Mouse (Mus musculus): ENCODE data around the gene Traf4. TPM values are rescaled to one million over a fixed set of nuclear protein-coding genes. Genes with fewer than 3 reads are reported as not detected.

Gene Traf4
- polyA plus RNA-seq (2015; fragmentation: Nextera tagmentation; extraction: Ambion mirVana): 101 and 107 TPM in 2 replicates

DNA sequence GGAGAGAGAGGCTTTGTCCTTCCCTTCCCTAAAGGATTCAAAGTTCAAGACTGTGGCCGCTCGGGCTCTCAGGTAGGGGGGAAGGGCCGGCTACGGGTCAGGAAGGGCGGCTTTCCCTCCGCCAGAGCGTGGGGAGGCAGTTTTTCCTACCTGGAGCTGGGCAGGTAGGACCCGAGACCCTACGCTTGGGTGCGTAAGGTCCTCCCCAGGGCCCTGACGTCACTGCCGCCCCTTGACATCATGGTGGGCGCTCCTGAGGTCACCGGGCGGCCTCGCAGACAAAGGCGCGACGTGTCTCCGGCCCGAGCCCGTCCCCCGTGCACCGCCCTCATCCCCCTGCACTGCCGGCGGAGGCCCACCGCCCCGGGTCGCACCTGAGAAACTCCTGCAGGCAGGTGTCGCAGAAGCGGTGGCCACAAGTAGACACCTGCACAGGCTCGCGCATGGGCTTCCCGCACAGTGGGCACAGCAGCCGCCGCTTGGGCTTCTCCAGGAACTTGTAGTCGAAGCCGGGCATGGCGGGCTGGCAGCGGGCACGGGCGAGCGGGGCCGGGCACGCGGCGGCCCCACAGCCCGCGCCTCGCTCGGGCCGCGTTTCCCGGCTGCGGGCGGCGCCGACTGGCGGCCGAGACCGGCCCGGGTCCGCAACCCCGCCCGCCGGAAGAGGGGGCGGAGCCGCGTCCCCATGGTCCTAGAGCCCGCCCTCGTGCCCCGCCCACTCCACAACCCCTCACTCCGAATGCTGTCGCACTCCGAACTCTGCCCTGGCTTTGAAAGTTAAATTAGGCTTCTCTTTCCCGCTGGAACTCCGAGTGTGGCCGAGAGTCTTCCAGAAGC, at the start of gene Traf4:
TSS of gene Traf4 (minus strand) at position 666 of the 837 bp plus-strand sequence.
- Histone ChIP-seq H3K9ac (peak within 1 kb of the TSS; percentile 95), H3K4me3 (peak within 1 kb of the TSS; percentile 69), H3K36me3 (replicated peaks) (peaks cover 15% of the 10 kb centered on the region), H3K27me3 (replicated peaks) (no peaks in the 10 kb centered on the region), H3K4me2 (peak within 1 kb of the TSS; percentile 72), H3K4me1 (peaks cover 32% of the 10 kb centered on the region), H3K9me3 (no peaks in the 10 kb centered on the region), H3K27ac (peak within 1 kb of the TSS; percentile 92)
- WGBS: 0% methylated on average over 78 of the region's 78 CpGs
- peak; percentile 90 for ATAC-seq (replicated peaks)

DNA sequence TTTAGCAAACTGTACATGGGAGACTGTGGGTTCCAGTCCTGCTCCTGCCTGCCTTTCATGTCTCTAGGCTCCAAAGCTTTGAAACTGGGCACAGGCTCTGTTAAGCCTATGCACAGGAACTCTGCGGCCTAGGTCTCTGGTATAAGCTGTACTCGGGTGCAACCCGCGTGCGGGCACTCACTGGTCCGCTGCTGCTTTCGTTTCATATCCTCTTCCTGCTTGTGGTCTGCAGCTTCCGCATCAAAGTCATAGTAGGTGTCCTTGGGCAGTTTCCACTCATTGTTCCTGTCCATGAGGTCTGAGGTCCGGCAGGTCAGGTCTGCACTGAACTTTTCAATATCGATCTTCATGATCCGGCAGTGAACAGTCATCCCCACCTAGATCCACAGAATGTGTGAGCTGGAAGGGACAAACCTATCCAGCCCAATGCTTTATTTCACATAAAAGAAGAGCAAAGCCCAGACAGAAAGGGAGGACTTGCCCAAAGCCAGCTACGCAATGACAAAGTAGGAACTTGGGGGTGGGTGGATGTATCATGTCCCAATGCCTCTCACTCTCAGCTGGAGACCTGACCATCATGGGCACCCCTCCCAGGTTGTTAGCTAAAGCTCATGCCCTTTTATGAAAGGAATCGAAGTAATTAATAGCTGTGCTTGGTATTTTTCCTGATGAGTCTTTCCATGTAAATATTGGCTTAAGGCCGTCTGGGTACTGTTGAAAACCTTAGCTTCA, 47.9 kb upstream of the Traf4 start:
- no peaks in the 10 kb centered on the region for H3K9me3 ChIP-seq
- WGBS: 96% methylated on average over 14 of the region's 14 CpGs
- H3K4me1 ChIP-seq: no peaks in the 10 kb centered on the region
- H3K36me3 ChIP-seq (replicated peaks): peaks cover 82% of the 10 kb centered on the region
- ATAC-seq (replicated peaks): no peak
- H3K27me3 ChIP-seq (replicated peaks): no peaks in the 10 kb centered on the region
- no peak overlapping the region for H3K9ac ChIP-seq
- H3K4me2 ChIP-seq: no peak overlapping the region
- H3K27ac ChIP-seq: no peak overlapping the region
- no peak overlapping the region for H3K4me3 ChIP-seq

GRCm38 (mm10) chr11:78211513-78211912, 46.1 kb upstream of the Traf4 start:
- peaks cover 84% of the 10 kb centered on the region for H3K36me3 ChIP-seq (replicated peaks)
- H3K27ac ChIP-seq: no peak overlapping the region
- H3K4me1 ChIP-seq: no peaks in the 10 kb centered on the region
- H3K9ac ChIP-seq: no peak overlapping the region
- no peak overlapping the region for H3K4me2 ChIP-seq
- WGBS: 79% methylated on average over 5 of the region's 5 CpGs
- no peak overlapping the region for H3K4me3 ChIP-seq
- H3K27me3 ChIP-seq (replicated peaks): no peaks in the 10 kb centered on the region
- H3K9me3 ChIP-seq: no peaks in the 10 kb centered on the region
- no peak for ATAC-seq (replicated peaks)

DNA sequence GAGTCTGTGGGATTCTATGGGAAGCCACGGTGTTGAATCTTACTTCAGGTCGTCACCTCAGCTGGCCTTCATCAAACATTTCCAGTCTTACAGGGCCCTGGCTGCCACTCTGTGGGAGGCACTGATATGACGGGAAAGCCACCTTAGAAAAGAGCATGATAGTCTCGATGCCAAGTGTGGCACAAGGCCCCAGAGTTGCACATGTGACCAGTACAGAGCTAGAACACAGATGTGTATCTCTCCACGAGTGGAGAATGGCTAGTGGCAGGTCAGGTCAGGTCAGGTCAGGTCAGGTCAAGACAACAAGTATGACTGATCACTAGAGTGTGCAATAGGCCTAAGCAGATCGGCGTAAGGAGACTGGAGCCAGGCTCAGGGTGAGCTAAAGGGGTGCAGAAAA, 45.2 kb upstream of the Traf4 start:
- no peaks in the 10 kb centered on the region for H3K9me3 ChIP-seq
- no peak overlapping the region for H3K9ac ChIP-seq
- H3K36me3 ChIP-seq (replicated peaks): peaks cover 82% of the 10 kb centered on the region
- no peak for ATAC-seq (replicated peaks)
- no peak overlapping the region for H3K4me3 ChIP-seq
- no peaks in the 10 kb centered on the region for H3K4me1 ChIP-seq
- H3K4me2 ChIP-seq: no peak overlapping the region
- WGBS: 84% methylated on average over 7 of the region's 7 CpGs
- H3K27ac ChIP-seq: no peak overlapping the region
- H3K27me3 ChIP-seq (replicated peaks): no peaks in the 10 kb centered on the region

DNA sequence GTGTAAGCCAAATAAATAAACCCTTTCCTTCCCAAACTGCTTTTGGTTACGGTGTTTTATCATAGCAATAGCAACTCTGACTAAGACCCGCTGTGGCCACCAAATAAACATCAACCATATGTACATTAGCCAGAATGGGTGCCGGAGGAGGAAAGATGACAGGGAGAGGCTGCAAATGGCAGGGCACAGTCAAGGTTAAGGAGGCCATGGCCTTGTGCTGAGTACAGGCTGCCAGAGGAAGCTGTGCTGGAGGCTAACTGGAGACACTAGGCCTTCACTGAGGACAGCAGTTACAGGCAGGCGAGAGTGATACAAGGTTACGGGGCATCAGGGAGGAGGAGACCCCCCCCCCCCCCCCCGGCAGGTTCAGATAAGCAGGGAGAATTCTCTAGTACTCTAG, 44.5 kb upstream of the Traf4 start:
- H3K36me3 ChIP-seq (replicated peaks): peaks cover 78% of the 10 kb centered on the region
- 96% methylated on average over 6 of the region's 6 CpGs for WGBS
- no peak overlapping the region for H3K27ac ChIP-seq
- no peaks in the 10 kb centered on the region for H3K4me1 ChIP-seq
- no peaks in the 10 kb centered on the region for H3K27me3 ChIP-seq (replicated peaks)
- no peaks in the 10 kb centered on the region for H3K9me3 ChIP-seq
- H3K4me3 ChIP-seq: no peak overlapping the region
- no peak for ATAC-seq (replicated peaks)
- H3K4me2 ChIP-seq: no peak overlapping the region
- no peak overlapping the region for H3K9ac ChIP-seq

- H3K4me1 ChIP-seq: no peaks in the 10 kb centered on the region
- no peak overlapping the region for H3K9ac ChIP-seq
- no peak for ATAC-seq (replicated peaks)
- no peak overlapping the region for H3K27ac ChIP-seq
- H3K4me3 ChIP-seq: no peak overlapping the region
- peaks cover 60% of the 10 kb centered on the region for H3K36me3 ChIP-seq (replicated peaks)
- no peak overlapping the region for H3K4me2 ChIP-seq
- 89% methylated on average over 7 of the region's 7 CpGs for WGBS
- no peaks in the 10 kb centered on the region for H3K27me3 ChIP-seq (replicated peaks)
- no peaks in the 10 kb centered on the region for H3K9me3 ChIP-seq
Measured at GRCm38 (mm10) chr11:78207190-78207589, 41.8 kb upstream of the Traf4 start.

DNA sequence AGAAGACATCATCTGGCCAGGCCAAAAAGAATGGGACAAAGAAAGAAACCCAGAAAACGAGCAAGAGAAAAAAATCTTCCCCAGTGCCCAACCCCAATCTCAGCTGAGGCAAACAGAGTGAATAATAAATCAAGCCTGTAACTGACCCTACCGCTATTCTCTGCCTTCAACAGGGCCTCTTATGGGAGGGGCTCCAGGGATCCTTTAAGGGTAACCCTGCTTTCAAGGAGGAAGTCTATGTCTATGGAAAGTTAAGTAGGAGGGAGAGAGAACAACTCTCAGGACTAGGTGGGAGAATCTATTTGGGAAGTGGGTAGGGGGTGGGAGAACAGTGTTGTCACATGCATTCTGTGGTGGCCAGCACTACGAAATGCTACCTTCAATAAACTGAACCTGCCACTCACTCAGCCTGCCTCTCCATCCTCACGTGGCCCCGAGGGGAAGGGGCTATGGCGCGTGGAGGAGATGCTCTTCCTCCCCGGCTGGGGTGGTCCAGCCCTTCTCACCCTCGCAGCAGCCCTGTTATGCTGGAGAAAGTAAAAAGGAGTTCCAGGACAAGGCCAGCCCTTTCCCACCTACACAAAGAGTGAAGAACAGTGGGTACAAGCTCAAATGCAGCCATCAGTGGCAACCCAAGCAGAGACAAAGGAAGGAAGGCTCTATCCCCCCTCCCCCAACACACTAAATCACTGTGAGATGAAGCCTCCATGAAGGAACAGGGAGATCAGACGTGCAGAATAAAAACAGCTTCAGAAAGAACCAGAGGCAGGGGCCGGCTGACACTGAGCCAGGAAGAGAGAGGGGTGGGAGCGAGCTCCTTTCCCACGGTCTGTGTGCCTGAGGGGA, 40.2 kb upstream of the Traf4 start:
- Histone ChIP-seq H3K9ac (no peak overlapping the region), H3K27me3 (replicated peaks) (no peaks in the 10 kb centered on the region), H3K4me3 (no peak overlapping the region), H3K27ac (0 out of 2 replicates have a peak overlapping the region, but pooled peaks have one; percentile 8), H3K4me1 (no peaks in the 10 kb centered on the region), H3K9me3 (no peaks in the 10 kb centered on the region), H3K4me2 (no peak overlapping the region), H3K36me3 (replicated peaks) (peaks cover 48% of the 10 kb centered on the region)
- WGBS: 74% methylated on average over 13 of the region's 13 CpGs
- no peak for ATAC-seq (replicated peaks)

DNA sequence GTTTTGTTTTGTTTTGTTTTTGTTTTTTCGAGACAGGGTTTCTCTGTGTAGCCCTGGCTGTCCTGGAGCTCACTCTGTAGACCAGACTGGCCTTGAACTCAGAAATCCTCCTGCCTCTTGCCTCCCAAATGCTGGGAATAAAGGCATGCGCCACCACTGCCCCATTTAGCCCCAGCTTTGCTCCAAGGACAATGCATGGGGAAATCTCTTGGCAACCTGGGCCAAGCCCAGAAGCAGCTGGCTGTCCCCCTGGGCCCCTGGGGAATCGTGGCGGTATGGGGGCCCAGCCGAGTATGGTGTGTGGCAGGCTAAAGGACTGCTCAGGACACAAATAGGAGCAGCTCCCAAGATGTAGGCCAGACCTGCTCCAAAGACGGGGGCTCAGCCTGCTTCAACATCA, 38.9 kb upstream of the Traf4 start:
- H3K9ac ChIP-seq: no peak overlapping the region
- no peaks in the 10 kb centered on the region for H3K4me1 ChIP-seq
- no peaks in the 10 kb centered on the region for H3K27me3 ChIP-seq (replicated peaks)
- no peak overlapping the region for H3K27ac ChIP-seq
- H3K36me3 ChIP-seq (replicated peaks): peaks cover 35% of the 10 kb centered on the region
- no peak overlapping the region for H3K4me3 ChIP-seq
- 70% methylated on average over 6 of the region's 6 CpGs for WGBS
- H3K9me3 ChIP-seq: no peaks in the 10 kb centered on the region
- no peak for ATAC-seq (replicated peaks)
- H3K4me2 ChIP-seq: no peak overlapping the region

- ATAC-seq (replicated peaks): no peak
- Histone ChIP-seq H3K4me3 (no peak overlapping the region), H3K9ac (no peak overlapping the region), H3K36me3 (replicated peaks) (peaks cover 20% of the 10 kb centered on the region), H3K4me2 (no peak overlapping the region), H3K9me3 (no peaks in the 10 kb centered on the region), H3K4me1 (no peaks in the 10 kb centered on the region), H3K27ac (no peak overlapping the region), H3K27me3 (replicated peaks) (no peaks in the 10 kb centered on the region)
- 91% methylated on average over 3 of the region's 3 CpGs for WGBS
Measured at GRCm38 (mm10) chr11:78202372-78202771, 37.0 kb upstream of the Traf4 start.

- H3K9ac ChIP-seq: no peak overlapping the region
- no peaks in the 10 kb centered on the region for H3K9me3 ChIP-seq
- peak overlapping the region; percentile 27 for H3K4me3 ChIP-seq
- no peak overlapping the region for H3K27ac ChIP-seq
- 61% methylated on average over 23 of the region's 23 CpGs for WGBS
- peak overlapping the region; percentile 42 for H3K4me2 ChIP-seq
- peaks cover 10% of the 10 kb centered on the region for H3K4me1 ChIP-seq
- no peak for ATAC-seq (replicated peaks)
- no peaks in the 10 kb centered on the region for H3K27me3 ChIP-seq (replicated peaks)
- peaks cover 17% of the 10 kb centered on the region for H3K36me3 ChIP-seq (replicated peaks)
Measured at GRCm38 (mm10) chr11:78195101-78195863, 29.9 kb upstream of the Traf4 start.

DNA sequence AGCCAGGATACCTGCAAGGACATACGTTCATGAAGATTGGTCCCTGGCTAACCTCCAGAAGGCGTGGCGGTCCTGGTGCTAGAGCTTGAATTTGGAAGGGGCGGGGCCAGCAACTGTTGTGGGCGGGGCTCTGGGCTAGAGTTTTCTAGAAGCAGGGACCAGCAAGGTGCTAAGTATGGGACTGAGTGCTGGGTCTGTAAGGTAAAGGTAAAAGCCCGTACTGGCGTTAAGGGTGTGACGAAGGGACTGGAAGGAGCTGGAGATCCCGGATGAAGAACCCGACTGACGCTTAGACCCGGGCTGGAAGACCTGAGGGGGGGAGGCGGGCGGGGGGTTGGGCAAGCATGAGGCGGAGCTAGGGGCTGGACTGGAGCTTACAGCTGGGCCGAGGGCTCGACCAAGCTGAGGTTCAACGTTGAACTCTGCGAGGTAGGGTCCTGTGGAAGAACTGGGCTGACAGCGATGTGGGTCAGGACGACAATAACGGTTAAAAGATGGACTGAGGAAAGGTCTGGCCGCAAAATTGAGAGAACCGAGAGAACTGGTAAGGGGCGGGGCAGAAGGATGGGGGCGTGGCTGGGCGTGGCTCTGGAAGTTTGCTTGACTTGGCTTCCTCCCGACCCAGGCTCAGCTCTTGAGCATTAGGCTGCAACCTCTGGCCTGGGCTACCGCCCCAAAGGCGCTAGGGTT, 29.2 kb upstream of the Traf4 start:
- Histone ChIP-seq H3K27ac (no peak overlapping the region), H3K9ac (no peak overlapping the region), H3K4me3 (peak overlapping the region; percentile 27), H3K4me1 (peaks cover 18% of the 10 kb centered on the region), H3K9me3 (no peaks in the 10 kb centered on the region), H3K36me3 (replicated peaks) (peaks cover 17% of the 10 kb centered on the region), H3K4me2 (peak overlapping the region; percentile 42), H3K27me3 (replicated peaks) (no peaks in the 10 kb centered on the region)
- WGBS: 3% methylated on average over 30 of the region's 30 CpGs
- ATAC-seq (replicated peaks): no peak
